Mouse (Mus musculus) ES-Bruce4 (cell line): ENCODE data around the gene Creld2.

ENCODE experiments used
- CTCF ChIP-seq: IDR thresholded peaks from one replicate; pipeline ENCODE4 v1.8.1; 2011; ENCODE audit warnings: low read depth, low read length
- EP300 ChIP-seq: IDR thresholded peaks from 2 replicates; pipeline ENCODE4 v1.6.1; 2011; ENCODE audit warnings: low read depth, low read length; ENCODE audit not compliant: insufficient read depth
- POLR2A ChIP-seq: IDR thresholded peaks from one replicate; pipeline ENCODE4 v1.8.1; 2011; ENCODE audit warnings: low read length; ENCODE audit not compliant: insufficient read depth

DNA sequence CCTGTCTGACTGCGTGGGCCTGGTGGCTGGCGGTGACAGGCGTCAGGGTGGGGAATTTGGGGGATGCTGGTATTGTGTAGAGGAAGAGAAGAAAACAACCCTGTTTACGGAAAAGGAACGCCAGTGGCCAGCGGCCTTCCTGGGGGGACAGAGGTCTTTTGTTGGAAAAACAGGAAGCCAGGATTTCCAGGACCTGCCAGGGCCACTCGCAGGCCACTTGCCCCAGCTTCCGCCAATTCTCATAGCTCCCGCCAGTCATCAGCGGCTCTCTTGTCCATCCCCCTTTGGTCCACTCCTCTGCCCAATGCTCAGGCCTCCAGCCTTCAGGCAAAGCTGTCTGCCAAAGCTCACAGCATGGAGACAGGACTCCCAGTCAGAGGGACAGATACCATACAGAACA lies 20.7 kb downstream of the Creld2 start:
- no peak for TF ChIP-seq CTCF
- TF ChIP-seq EP300: no peak
- TF ChIP-seq POLR2A: no peak
